Mouse (Mus musculus) spleen, postnatal 36 days (tissue): ENCODE measurements at regions not wholly inside any gene's neighbourhood (a gene's known extent, or its start where the extent isn't known, plus 50 kb on each side); places are given as distances from the start of the nearest gene placed in this dataset.
"Not testable (repeated sequence)": the region's sequence is repeated elsewhere in the genome, so short reads cannot be mapped to it uniquely, and the experiment has no call there.

Experiments used
- DNase-seq, 2 experiments: peaks; one replicate each; pipeline ENCODE4 v3.0.0; 2022; ENCODE audit warnings: low spot score in 2 of 2, mixed read lengths in 1 of 2

GRCm38 (mm10) chr14:59075845-59076745 lies 66.6 kb downstream of the 1700129C05Rik start:
- DNase-seq: no peak

GRCm38 (mm10) chr14:59072323-59073039 lies 70.2 kb downstream of the 1700129C05Rik start:
- DNase-seq: no peak

GRCm38 (mm10) chr14:59070056-59070455 lies 72.6 kb downstream of the 1700129C05Rik start:
- no peak for DNase-seq

GRCm38 (mm10) chr14:59066456-59067220 lies 76.1 kb downstream of the 1700129C05Rik start:
- no peak for DNase-seq

- no peak for DNase-seq
These were observed 79.5 kb downstream of the 1700129C05Rik start for GRCm38 (mm10) chr14:59063221-59063620.

GRCm38 (mm10) chr14:59056832-59057231 lies 85.9 kb downstream of the 1700129C05Rik start:
- DNase-seq: no peak

- DNase-seq: no peak
These were observed 87.4 kb downstream of the 1700129C05Rik start for GRCm38 (mm10) chr14:59055283-59055682.

- DNase-seq: no peak
These were observed 90.3 kb downstream of the 1700129C05Rik start for GRCm38 (mm10) chr14:59052421-59052820.

GRCm38 (mm10) chr14:59051478-59051879 lies 91.2 kb downstream of the 1700129C05Rik start:
- no peak for DNase-seq

- no peak for DNase-seq
These were observed 97.0 kb downstream of the 1700129C05Rik start for GRCm38 (mm10) chr14:59045687-59046086.

GRCm38 (mm10) chr14:59045235-59045634 lies 97.5 kb downstream of the 1700129C05Rik start:
- DNase-seq: no peak

- no peak for DNase-seq
These were observed 100.5 kb downstream of the 1700129C05Rik start for GRCm38 (mm10) chr14:59042152-59042551.

- DNase-seq: not testable (repeated sequence)
These were observed 116.9 kb downstream of the 1700129C05Rik start for GRCm38 (mm10) chr14:59025757-59026156.

- no peak for DNase-seq
These were observed 133.2 kb downstream of the 1700129C05Rik start for GRCm38 (mm10) chr14:59009534-59009933.

- no peak for DNase-seq
These were observed 143.5 kb downstream of the 1700129C05Rik start for GRCm38 (mm10) chr14:58999106-58999778.

- no peak for DNase-seq
These were observed 147.7 kb downstream of the 1700129C05Rik start for GRCm38 (mm10) chr14:58994994-58995393.

GRCm38 (mm10) chr14:58989644-58990217 lies 153.0 kb downstream of the 1700129C05Rik start:
- no peak for DNase-seq

- no peak for DNase-seq
These were observed 155.0 kb downstream of the 1700129C05Rik start for GRCm38 (mm10) chr14:58987688-58988087.

- no peak for DNase-seq
These were observed 156.9 kb downstream of the 1700129C05Rik start for GRCm38 (mm10) chr14:58985838-58986237.

GRCm38 (mm10) chr14:58976791-58977190 lies 165.9 kb downstream of the 1700129C05Rik start:
- DNase-seq: no peak

GRCm38 (mm10) chr14:58969248-58969647 lies 173.4 kb downstream of the 1700129C05Rik start:
- DNase-seq: no peak
